Mouse (Mus musculus) hindbrain, embryonic 11.5 days (tissue): Measurements from ENCODE around the gene Pdzrn4. TPM values are rescaled to one million over a fixed set of nuclear protein-coding genes. Genes with fewer than 3 reads are reported as not detected.

Source experiments
- ATAC-seq: fragments of 200-750 bp; cut with Nextera tagmentation; 2 replicates; pipeline ENCODE4 v1.8.0; 2017; ENCODE audit warnings: mild to moderate bottlenecking, moderate TSS enrichment, moderate library complexity; ENCODE audit not compliant: low FRiP score
- DNase-seq: peaks from one replicate; pipeline ENCODE4 v3.0.0-alpha.2; 2015; ENCODE audit warnings: low spot score
- H3K27ac ChIP-seq: fragments of 300-500 bp; sonication (generic); 2 replicates; pipeline ENCODE4 v1.5.1; 2014; ENCODE audit warnings: mild to moderate bottlenecking, low read depth, low read length
- H3K27me3 ChIP-seq: fragments of 300-500 bp; sonication (generic); 2 replicates; pipeline ENCODE4 v1.6.1; 2014; ENCODE audit warnings: mild to moderate bottlenecking, low read length, moderate library complexity, mixed read lengths; ENCODE audit not compliant: control insufficient read depth, insufficient read depth
- H3K36me3 ChIP-seq: fragments of 300-500 bp; sonication (generic); 2 replicates; pipeline ENCODE4 v1.6.1; 2014; ENCODE audit warnings: mild to moderate bottlenecking, low read length, moderate library complexity, mixed read lengths; ENCODE audit not compliant: control insufficient read depth, insufficient read depth
- H3K4me1 ChIP-seq: fragments of 300-500 bp; sonication (generic); replicated peaks from 2 replicates; pipeline ENCODE4 v1.6.1; 2014; ENCODE audit warnings: low read length, mixed read lengths; ENCODE audit not compliant: control insufficient read depth, insufficient read depth
- H3K4me2 ChIP-seq: fragments of 300-500 bp; sonication (generic); replicated peaks from 2 replicates; pipeline ENCODE4 v1.6.1; 2014; ENCODE audit warnings: mild to moderate bottlenecking, low read depth, low read length
- H3K4me3 ChIP-seq: fragments of 300-500 bp; sonication (generic); 2 replicates; pipeline ENCODE4 v1.5.1; 2014; ENCODE audit warnings: low read depth, low read length
- H3K9ac ChIP-seq: fragments of 300-500 bp; sonication (generic); 2 replicates; pipeline ENCODE4 v1.6.1; 2014; ENCODE audit warnings: low read depth, low read length
- H3K9me3 ChIP-seq: fragments of 300-500 bp; sonication (generic); 2 replicates; pipeline ENCODE4 v1.6.1; 2016; ENCODE audit warnings: low read length; ENCODE audit not compliant: control insufficient read depth
- WGBS: fragments of 180-500 bp; shearing (Covaris S2); extraction: QIAGEN DNeasy Blood & Tissue Kit; methylation state at CpG from one replicate; pipeline ENCODE4 v1.1.7; 2014; 5-methylcytosine and 5-hydroxymethylcytosine counted together
- polyA plus RNA-seq: library from polyadenylated mRNA; unstranded; fragments of >200 nt; fragmentation: Nextera tagmentation; extraction: Ambion mirVana; gene quantifications from 2 replicates; pipeline ENCODE4 v1.2.1, GENCODE M21; 2014

Pdzrn4 gene
- polyA plus RNA-seq, 1 experiment from 2014 or later: 21.3 TPM

GRCm38 (mm10) chr15:92613228-92613627 is 216.5 kb downstream of the Pdzrn4 start:
- H3K36me3 ChIP-seq: no peaks in the 10 kb centered on the region
- no peak overlapping the region for H3K27ac ChIP-seq
- H3K4me2 ChIP-seq: no peak overlapping the region
- ATAC-seq (no peak), DNase-seq (no peak)
- no peaks in the 10 kb centered on the region for H3K27me3 ChIP-seq
- H3K4me3 ChIP-seq: no peak overlapping the region
- no peaks in the 10 kb centered on the region for H3K9me3 ChIP-seq
- H3K4me1 ChIP-seq: no peaks in the 10 kb centered on the region
- 70% methylated on average over 3 of the region's 3 CpGs for WGBS
- H3K9ac ChIP-seq: no peak overlapping the region

GRCm38 (mm10) chr15:92621731-92622234 is 225.1 kb downstream of the Pdzrn4 start:
- H3K4me1 ChIP-seq: no peaks in the 10 kb centered on the region
- H3K9ac ChIP-seq: no peak overlapping the region
- H3K27me3 ChIP-seq: no peaks in the 10 kb centered on the region
- H3K9me3 ChIP-seq: no peaks in the 10 kb centered on the region
- DNase-seq (no peak), ATAC-seq (no peak)
- WGBS: 82% methylated on average over 9 of the region's 9 CpGs
- H3K4me3 ChIP-seq: no peak overlapping the region
- no peak overlapping the region for H3K27ac ChIP-seq
- no peak overlapping the region for H3K4me2 ChIP-seq
- H3K36me3 ChIP-seq: no peaks in the 10 kb centered on the region

GRCm38 (mm10) chr15:92622323-92622722 is 225.6 kb downstream of the Pdzrn4 start:
- Histone ChIP-seq H3K4me1 (no peaks in the 10 kb centered on the region), H3K27ac (no peak overlapping the region), H3K4me2 (no peak overlapping the region), H3K27me3 (no peaks in the 10 kb centered on the region), H3K9ac (no peak overlapping the region), H3K9me3 (no peaks in the 10 kb centered on the region), H3K4me3 (no peak overlapping the region), H3K36me3 (no peaks in the 10 kb centered on the region)
- ATAC-seq (no peak), DNase-seq (no peak)
- WGBS: 74% methylated on average over 5 of the region's 5 CpGs

GRCm38 (mm10) chr15:92629172-92629571 is 232.5 kb downstream of the Pdzrn4 start:
- Histone ChIP-seq H3K9ac (no peak overlapping the region), H3K36me3 (no peaks in the 10 kb centered on the region), H3K4me3 (no peak overlapping the region), H3K4me1 (no peaks in the 10 kb centered on the region), H3K4me2 (no peak overlapping the region), H3K27ac (no peak overlapping the region), H3K27me3 (no peaks in the 10 kb centered on the region), H3K9me3 (no peaks in the 10 kb centered on the region)
- ATAC-seq: no peak
- 27% methylated on average over 2 of the region's 2 CpGs for WGBS
- no peak for DNase-seq

- H3K27me3 ChIP-seq: no peaks in the 10 kb centered on the region
- no peak overlapping the region for H3K27ac ChIP-seq
- H3K4me2 ChIP-seq: no peak overlapping the region
- no peak for ATAC-seq
- H3K4me3 ChIP-seq: no peak overlapping the region
- no peaks in the 10 kb centered on the region for H3K4me1 ChIP-seq
- H3K9me3 ChIP-seq: no peaks in the 10 kb centered on the region
- no peak for DNase-seq
- no peaks in the 10 kb centered on the region for H3K36me3 ChIP-seq
- H3K9ac ChIP-seq: no peak overlapping the region
- WGBS: 90% methylated on average over 14 of the region's 14 CpGs
Observed at GRCm38 (mm10) chr15:92634044-92634610, 237.4 kb downstream of the Pdzrn4 start.

GRCm38 (mm10) chr15:92640212-92641082 is 243.8 kb downstream of the Pdzrn4 start:
- H3K27me3 ChIP-seq: no peaks in the 10 kb centered on the region
- no peak overlapping the region for H3K9ac ChIP-seq
- no peak overlapping the region for H3K4me3 ChIP-seq
- ATAC-seq (peak; percentile 59), DNase-seq (no peak)
- H3K4me1 ChIP-seq: no peaks in the 10 kb centered on the region
- H3K9me3 ChIP-seq: no peaks in the 10 kb centered on the region
- no peaks in the 10 kb centered on the region for H3K36me3 ChIP-seq
- H3K4me2 ChIP-seq: no peak overlapping the region
- H3K27ac ChIP-seq: no peak overlapping the region
- 69% methylated on average over 18 of the region's 18 CpGs for WGBS

- ATAC-seq (no peak), DNase-seq (no peak)
- Histone ChIP-seq H3K4me3 (no peak overlapping the region), H3K9me3 (no peaks in the 10 kb centered on the region), H3K4me1 (no peaks in the 10 kb centered on the region), H3K27me3 (no peaks in the 10 kb centered on the region), H3K36me3 (no peaks in the 10 kb centered on the region), H3K27ac (no peak overlapping the region), H3K9ac (no peak overlapping the region), H3K4me2 (no peak overlapping the region)
- WGBS: 82% methylated on average over 11 of the region's 11 CpGs
Observed at GRCm38 (mm10) chr15:92671279-92672051, 274.8 kb downstream of the Pdzrn4 start.

GRCm38 (mm10) chr15:92676096-92676495 is 279.4 kb downstream of the Pdzrn4 start:
- DNase-seq (no peak), ATAC-seq (no peak)
- H3K27ac ChIP-seq: no peak overlapping the region
- H3K4me1 ChIP-seq: no peaks in the 10 kb centered on the region
- H3K9ac ChIP-seq: no peak overlapping the region
- no peaks in the 10 kb centered on the region for H3K9me3 ChIP-seq
- no peaks in the 10 kb centered on the region for H3K36me3 ChIP-seq
- H3K4me3 ChIP-seq: no peak overlapping the region
- 85% methylated on average over 5 of the region's 5 CpGs for WGBS
- no peaks in the 10 kb centered on the region for H3K27me3 ChIP-seq
- no peak overlapping the region for H3K4me2 ChIP-seq
